Mouse (Mus musculus): ENCODE data around the gene Nploc4.

Nploc4 gene

GRCm38 (mm10) chr11:120341661-120342060, 95.8 kb downstream of the Nploc4 start:
- no peak for DNase-seq (ENCODE audit: low read depth)

- no peak for DNase-seq (ENCODE audit: low read depth)
Measured at GRCm38 (mm10) chr11:120339978-120340513, 97.5 kb downstream of the Nploc4 start.

- DNase-seq (ENCODE audit: low read depth): peak; percentile 30
Measured at GRCm38 (mm10) chr11:120338786-120339185, 98.7 kb downstream of the Nploc4 start.

- no peak for DNase-seq (ENCODE audit: low read depth)
Measured at GRCm38 (mm10) chr11:120337447-120337846, 100.1 kb downstream of the Nploc4 start.

- no peak for DNase-seq (ENCODE audit: low read depth)
Measured at GRCm38 (mm10) chr11:120335431-120336021, 102.0 kb downstream of the Nploc4 start.

Measured in induced T-regulatory cell, adult 2 months (primary cell).